Mouse (Mus musculus) adrenal gland, postnatal 4 days (tissue): ENCODE measurements around the gene Cdc42ep4. TPM values are rescaled to one million over a fixed set of nuclear protein-coding genes. Genes with fewer than 3 reads are reported as not detected.
A peak's percentile ranks its signal among the peaks of the same experiment; 100 is the strongest.

ENCODE experiments used
- DNase-seq, 2 experiments: peaks; one replicate each; pipeline ENCODE4 v3.0.0; 2021 to 2022; ENCODE audit warnings: low spot score in 2 of 2, mixed read lengths in 2 of 2
- long read RNA-seq, 2 experiments: library from polyadenylated mRNA; stranded (forward); transcript quantifications; one replicate each; pipeline ENCODE4 v2.0.0; 2021
- total RNA-seq, 2 experiments: library from RNA; stranded (reverse); gene quantifications; 2 replicates each; pipeline ENCODE4 v1.2.3; 2021

The Cdc42ep4 gene
- 10 to 100 TPM; 86.9 to 95.5 TPM for total RNA-seq
- long read RNA-seq, experiment 1, transcript Cdc42ep4-201 (2 exons, 3,008 nt): major isoform, 50 of 101 reads
- long read RNA-seq, experiment 1, transcript Cdc42ep4-202 (2 exons, 3,405 nt): minor isoform, 9 of 101 reads
- long read RNA-seq, experiment 1, partial matches to known transcripts: 0 of 101 reads
- long read RNA-seq, experiment 1, other reads (novel, unspliced or antisense): 42 of 101 reads
- long read RNA-seq, experiment 2, transcript Cdc42ep4-202 (2 exons, 3,405 nt): minor isoform, 16 of 169 reads
- long read RNA-seq, experiment 2, transcript Cdc42ep4-201 (2 exons, 3,008 nt): major isoform, 75 of 169 reads
- long read RNA-seq, experiment 2, partial matches to known transcripts: 73 of 169 reads
- long read RNA-seq, experiment 2, other reads (novel, unspliced or antisense): 4 of 169 reads

- DNase-seq: peak; percentile 50 to 72
Measured at GRCm38 (mm10) chr11:113751484-113752084, at the start of gene Cdc42ep4. Cdc42ep4 (minus strand) TSS chr11:113751881.

- DNase-seq: no peak
Measured at GRCm38 (mm10) chr11:113800026-113800425, 48.3 kb upstream of the Cdc42ep4 start.

- no peak for DNase-seq
Measured at GRCm38 (mm10) chr11:113799041-113799447, 47.4 kb upstream of the Cdc42ep4 start.

- no peak for DNase-seq
Measured at GRCm38 (mm10) chr11:113798011-113798410, 46.3 kb upstream of the Cdc42ep4 start.

DNA sequence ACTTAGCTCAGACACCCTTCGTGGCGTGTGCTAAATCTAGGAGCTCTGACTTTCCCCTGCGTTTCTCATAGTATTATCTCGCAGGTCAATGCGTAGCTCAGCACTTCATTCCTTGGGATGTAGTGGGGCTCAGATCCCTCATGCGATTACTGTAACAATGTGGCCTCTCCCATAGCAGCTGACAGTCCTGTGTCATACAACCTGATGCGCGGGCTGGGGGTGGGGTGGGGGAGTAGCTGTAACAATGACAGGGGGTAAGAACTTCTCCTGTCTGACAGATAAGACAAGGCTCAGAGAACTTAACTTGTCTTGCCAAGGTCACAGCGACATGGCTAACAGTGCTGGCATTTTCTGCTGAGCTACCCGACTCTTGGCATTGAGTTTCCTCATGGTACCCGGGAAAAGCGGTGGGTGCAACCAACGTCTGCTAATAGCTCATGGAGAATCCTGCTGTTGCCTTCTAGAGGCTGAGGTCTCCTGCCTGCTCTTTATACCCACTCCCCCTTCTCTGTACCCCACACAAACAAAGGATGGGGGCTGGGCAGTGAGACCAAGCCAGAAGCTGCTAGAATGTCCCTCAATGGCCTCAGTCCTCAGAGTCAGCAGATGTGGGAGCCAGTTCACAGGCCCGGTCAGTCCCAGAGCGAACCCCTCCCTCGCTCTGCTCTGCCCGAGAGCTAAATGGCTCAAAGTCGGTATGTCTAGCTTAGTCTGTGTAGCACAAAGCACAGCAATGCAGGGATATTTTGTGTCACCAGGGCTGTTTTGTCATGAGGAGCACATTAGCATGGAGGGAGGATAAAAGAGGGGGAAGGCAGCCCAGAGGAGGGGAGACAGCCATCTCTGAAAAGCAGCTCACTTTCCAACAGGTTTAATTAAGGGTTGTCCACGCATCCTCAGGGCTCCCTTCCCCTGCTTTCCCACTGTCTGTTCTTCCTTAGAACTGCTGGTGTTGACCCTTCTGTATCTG, 45.6 kb upstream of the Cdc42ep4 start:
- DNase-seq: no peak

- no peak for DNase-seq
Measured at GRCm38 (mm10) chr11:113795846-113796245, 44.2 kb upstream of the Cdc42ep4 start.

DNA sequence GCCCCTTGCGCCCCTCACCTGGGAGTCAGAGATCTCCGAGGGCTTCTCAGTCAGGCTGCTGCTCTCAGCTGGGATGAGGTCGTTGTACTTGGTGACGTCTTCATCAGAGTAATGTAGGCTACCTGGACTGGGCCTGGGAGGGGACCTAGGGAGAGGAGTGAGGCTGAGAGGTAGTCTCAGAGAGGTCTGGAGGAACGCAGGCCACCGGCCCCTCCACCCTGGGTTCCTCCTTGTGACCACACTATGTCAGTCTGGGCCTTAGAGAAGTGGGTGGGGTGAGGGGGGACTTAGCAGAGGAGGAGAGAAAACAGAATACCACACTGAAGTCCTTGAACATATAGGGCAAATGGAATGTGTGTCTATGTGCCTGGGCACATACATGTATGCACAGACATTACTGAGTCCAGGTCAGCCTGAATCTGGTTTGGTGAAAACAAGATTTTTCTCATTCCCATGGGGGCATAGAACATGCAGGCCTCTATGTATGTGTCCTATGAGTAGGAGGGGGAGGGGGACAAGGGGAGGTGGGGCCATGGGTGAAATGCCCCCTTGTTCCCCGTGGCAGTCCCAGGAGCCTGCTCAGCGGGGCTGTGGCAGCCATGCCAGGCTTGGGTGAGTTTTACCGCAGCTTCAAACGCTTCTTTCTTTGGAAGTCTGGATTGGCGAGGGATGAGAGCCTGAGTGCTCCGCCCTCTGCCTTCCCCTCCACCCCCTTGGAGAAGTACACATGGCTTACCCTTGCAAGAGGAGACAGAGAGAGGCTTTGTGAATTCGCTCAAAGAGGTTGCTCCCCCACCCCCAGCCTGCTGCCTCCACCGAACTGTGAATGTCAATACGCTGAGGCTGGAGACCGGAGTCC, 39.9 kb upstream of the Cdc42ep4 start:
- DNase-seq: no peak

- no peak for DNase-seq
Measured at GRCm38 (mm10) chr11:113789101-113789500, 37.4 kb upstream of the Cdc42ep4 start.

DNA sequence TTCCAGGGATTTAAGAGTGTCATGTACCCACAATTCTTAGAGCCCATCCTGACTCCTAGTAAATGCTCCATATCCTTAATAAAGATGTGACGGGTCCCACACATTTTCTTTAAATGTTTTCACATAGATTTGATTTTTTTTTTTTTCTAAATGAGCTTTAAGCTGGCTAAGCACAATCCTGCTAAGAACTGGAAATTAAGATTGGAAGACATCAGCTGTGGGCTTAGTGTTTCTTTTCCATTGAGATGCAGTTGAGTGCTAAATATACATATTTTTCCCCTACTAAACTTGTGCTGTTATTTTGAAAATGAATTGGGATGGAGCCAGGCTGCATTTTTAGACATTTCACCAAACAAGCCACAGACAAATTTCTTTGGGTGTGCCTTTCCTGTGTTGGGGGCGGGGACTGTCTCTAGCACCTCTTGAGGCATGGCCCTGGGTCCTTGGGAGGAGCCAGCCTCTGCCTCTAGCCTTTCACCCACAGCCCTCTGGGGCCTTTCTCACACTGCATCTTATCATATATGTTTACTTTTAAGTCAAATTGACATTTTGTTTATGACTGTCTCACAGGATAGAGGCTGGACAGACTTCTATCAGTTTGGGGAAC, 36.6 kb upstream of the Cdc42ep4 start:
- DNase-seq: no peak

GRCm38 (mm10) chr11:113787432-113788182, 35.9 kb upstream of the Cdc42ep4 start:
- DNase-seq: no peak

DNA sequence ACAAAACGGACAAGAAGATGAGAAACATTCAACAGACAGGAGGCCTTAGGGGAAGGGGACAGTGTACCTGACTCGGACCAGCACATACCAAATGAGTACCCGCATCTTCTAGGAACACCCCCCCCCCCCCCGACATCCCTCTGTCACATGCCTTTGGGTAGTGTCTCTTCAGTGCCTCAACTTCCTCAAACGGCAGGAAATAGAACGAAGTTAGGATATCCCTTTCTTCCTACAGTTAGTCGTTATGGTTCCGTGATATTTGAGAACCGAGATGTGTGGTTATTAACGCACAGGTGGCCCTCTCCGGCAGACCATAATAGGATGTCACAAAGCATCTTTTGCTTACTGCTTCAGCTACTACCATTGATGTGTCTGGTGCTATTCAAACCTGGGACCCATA, 35.3 kb upstream of the Cdc42ep4 start:
- DNase-seq: no peak

DNA sequence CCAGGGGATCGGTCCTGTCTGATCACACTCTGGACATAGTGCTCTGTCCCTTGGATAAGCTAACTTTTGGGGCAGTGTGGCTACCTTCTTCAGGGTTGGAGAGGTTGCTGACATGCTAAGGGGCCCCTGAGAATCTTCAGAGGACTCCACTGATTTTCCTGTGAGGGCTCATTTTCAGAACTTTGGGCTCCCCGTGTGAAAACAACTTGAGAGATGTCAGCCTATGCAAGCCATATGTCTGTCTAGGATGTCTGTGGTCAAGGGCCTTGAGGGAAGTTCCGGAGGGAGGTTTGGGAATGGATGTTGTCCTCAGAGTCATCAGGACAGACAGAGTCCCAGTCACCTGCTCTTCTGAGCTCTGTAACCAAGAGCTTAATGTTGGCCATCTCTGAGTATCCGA, 34.7 kb upstream of the Cdc42ep4 start:
- DNase-seq: no peak

DNA sequence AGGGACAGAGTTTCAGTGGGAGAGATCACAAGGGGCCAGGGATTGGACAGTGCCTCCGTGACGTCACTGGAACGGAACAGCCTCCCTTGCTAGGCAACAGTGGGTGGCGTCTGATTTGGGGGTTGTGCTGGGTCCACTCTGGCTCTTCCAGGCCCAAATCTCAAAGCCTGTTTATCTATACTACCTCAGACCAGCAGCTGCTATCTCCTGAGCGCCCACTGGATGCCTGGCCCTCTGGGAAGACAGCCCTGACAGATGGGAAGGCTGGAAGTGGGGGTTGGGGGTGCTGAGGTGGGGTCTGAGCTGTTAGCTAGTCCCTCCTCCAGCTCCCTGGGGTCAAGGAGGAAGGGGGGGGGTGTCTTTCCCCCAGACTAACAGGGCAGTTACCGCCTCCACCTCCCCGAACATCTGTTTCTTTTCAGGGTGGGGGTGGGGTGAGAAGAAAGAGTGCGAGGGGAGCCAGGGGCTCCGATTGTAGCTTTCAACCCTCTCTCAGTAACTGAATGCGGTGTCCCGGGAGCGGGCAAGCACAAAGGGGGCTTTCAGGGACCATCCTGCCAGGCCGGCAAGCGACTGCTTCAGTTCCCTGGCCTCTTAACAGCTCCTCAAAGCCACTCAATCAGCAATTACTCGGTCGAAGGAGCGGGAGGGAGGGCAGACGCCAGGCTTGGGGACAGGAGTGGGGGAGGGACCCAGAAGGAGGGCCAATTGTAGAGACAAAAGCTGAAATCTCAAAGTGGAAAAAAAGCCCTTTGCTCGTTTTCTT, 33.9 kb upstream of the Cdc42ep4 start:
- no peak for DNase-seq

DNA sequence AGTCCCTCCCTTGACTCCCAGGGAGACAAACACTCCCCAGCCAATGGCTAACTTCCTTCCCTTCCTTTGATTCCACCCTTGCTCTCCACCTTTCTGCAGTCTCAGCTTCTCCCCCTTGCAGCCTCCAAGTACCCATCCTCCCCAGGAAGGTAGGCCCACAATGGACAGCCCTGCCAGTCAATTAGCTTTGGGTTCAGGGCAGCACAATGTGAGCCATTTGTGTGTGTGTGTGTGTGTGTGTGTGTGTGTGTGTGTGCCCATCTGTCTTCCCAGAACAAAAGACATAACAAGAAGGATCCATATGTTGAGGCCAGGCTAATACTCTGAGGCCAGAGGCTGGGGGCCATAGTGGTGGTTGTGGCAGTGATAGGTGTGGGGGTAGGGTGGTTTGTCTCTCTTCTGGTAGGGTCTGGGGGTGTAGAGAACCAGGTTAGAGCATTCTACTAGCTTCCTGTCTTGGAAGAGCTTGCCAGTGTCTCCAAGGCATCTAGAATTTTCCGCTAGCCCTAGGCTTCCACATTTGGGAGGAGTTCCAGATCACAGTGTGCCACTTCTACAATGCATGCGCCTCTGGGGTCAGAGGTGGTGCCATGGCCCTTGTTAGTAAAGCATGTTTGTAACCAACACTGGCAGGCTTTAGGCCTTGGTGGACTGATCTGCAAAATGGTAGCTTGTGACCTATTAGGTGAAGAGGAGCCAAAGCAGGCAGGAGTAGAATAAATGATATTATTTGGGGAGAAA, 33.1 kb upstream of the Cdc42ep4 start:
- no peak for DNase-seq

DNA sequence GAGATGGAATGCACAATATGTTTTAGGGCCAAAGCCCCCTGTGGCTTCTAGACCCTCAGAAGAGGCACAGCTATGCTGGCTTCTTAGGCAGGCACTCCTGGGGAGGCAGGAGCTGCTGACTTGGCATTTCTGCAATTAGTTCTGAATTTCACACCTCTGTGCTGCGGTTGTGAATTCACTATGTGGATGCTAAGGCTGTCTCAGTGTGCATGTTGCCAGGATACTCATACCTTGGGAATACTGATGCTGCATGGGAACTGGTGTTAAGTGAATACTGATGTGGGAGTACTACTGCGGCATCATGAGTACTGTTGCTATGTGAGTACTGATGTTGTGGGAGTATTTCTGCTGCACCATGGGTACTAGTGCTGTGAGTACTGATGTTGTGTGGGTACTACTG, 30.8 kb upstream of the Cdc42ep4 start:
- DNase-seq: no peak

- DNase-seq: no peak
Measured at GRCm38 (mm10) chr11:113782006-113782405, 30.3 kb upstream of the Cdc42ep4 start.

DNA sequence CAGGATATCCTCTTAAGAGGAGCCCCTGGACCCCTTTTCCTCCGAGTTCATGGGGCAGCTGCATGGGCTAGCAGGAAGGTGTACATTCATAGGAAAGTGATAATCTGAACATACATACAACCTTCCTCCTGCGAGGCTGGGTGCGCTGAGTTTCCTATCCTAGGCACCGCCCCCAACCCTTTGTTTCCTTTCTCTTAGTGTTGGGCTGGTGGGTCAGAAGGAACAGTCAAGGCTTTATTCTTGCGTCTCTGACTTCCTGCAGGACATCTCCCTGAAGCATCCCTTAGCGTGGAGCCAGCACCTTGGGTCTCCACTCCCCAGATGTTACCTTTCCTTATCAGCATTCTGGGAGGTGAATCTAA, 28.0 kb upstream of the Cdc42ep4 start:
- no peak for DNase-seq
